Mouse (Mus musculus) heart, adult 2 months (tissue): Measurements from ENCODE around the gene Mblac2. TPM values are rescaled to one million over a fixed set of nuclear protein-coding genes. Genes with fewer than 3 reads are reported as not detected.

Experiments
- DNase-seq, 2 experiments: peaks; one replicate each; pipeline ENCODE4 v3.0.0; 2021
- H3K27ac ChIP-seq: fragments of 200-600 bp; 2 replicates; pipeline ENCODE4 v1.8.1; 2022
- H3K27me3 ChIP-seq: fragments of 200-500 bp; 2 replicates; pipeline ENCODE4 v1.6.1; 2012; ENCODE audit warnings: mild to moderate bottlenecking, low read length, inconsistent platforms, mixed read lengths; ENCODE audit not compliant: control insufficient read depth, insufficient read depth
- H3K36me3 ChIP-seq: fragments of 200-500 bp; 2 replicates; pipeline ENCODE4 v1.6.1; 2012; ENCODE audit warnings: low read length, inconsistent platforms; ENCODE audit not compliant: control insufficient read depth, insufficient read depth
- H3K4me1 ChIP-seq: fragments of 200-500 bp; 2 replicates; pipeline ENCODE4 v1.6.1; 2011; ENCODE audit warnings: low read length; ENCODE audit not compliant: control insufficient read depth, insufficient read depth
- H3K4me3 ChIP-seq: fragments of 200-600 bp; 2 replicates; pipeline ENCODE4 v1.8.1; 2022
- H3K79me2 ChIP-seq: fragments of 200-500 bp; replicated peaks from 2 replicates; pipeline ENCODE4 v1.6.1; 2012; ENCODE audit warnings: mild to moderate bottlenecking, inconsistent platforms, low read length, moderate library complexity, mixed read lengths; ENCODE audit not compliant: control insufficient read depth, insufficient read depth
- H3K9ac ChIP-seq: fragments of 200-500 bp; 2 replicates; pipeline ENCODE4 v1.6.1; 2012; ENCODE audit warnings: low read depth, mild to moderate bottlenecking, control low read depth, inconsistent platforms, low read length, mixed read lengths
- CTCF ChIP-seq: fragments of 200-600 bp; IDR thresholded peaks from 2 replicates; pipeline ENCODE4 v1.8.1; 2022; ENCODE audit warnings: antibody characterized with exemption, mild to moderate bottlenecking, moderate library complexity
- EP300 ChIP-seq: fragments of 200-500 bp; IDR thresholded peaks from 2 replicates; pipeline ENCODE4 v1.6.1; 2011; ENCODE audit warnings: low read depth, low read length, control low read depth; ENCODE audit not compliant: insufficient read depth
- POLR2A ChIP-seq: fragments of 200-500 bp; IDR thresholded peaks from 2 replicates; pipeline ENCODE4 v1.6.1; 2011; ENCODE audit warnings: mild to moderate bottlenecking, low read depth, low read length, control low read depth; ENCODE audit not compliant: insufficient read depth
- WGBS: fragments of 180-500 bp; shearing (Covaris S2); methylation state at CpG from one replicate; pipeline ENCODE4 v1.1.7; 2018; 5-methylcytosine and 5-hydroxymethylcytosine counted together
- intact Hi-C: fragments of 180-260 bp; cut with DNase I; formaldehyde crosslinking; loops from one replicate; pipeline ENCODE4 v1.15.1; 2025
- polyA plus RNA-seq: library from polyadenylated mRNA; depleted of rRNA; stranded (reverse); fragments of >200 nt; gene quantifications from 2 replicates; pipeline ENCODE4 v1.2.3, GENCODE M21; 2012
- total RNA-seq, 2 experiments: library from RNA; stranded (reverse); gene quantifications; 2 replicates each; pipeline ENCODE4 v1.2.3; 2021

Gene Mblac2
- total and polyA plus RNA-seq, 3 experiments, result 2.5 to 5.9 (median 5.1) TPM

GRCm38 (mm10) chr13:81683107-81683506 is 28.0 kb upstream of the Mblac2 start:
- Histone ChIP-seq H3K36me3 (no peaks in the 10 kb centered on the region), H3K79me2 (no peaks in the 10 kb centered on the region), H3K4me1 (no peaks in the 10 kb centered on the region)

GRCm38 (mm10) chr13:81684258-81684657 is 26.9 kb upstream of the Mblac2 start:
- Histone ChIP-seq H3K27me3 (no peaks in the 10 kb centered on the region), H3K4me1 (no peaks in the 10 kb centered on the region), H3K36me3 (no peaks in the 10 kb centered on the region), H3K27ac (no peak overlapping the region), H3K4me3 (no peak overlapping the region), H3K79me2 (no peaks in the 10 kb centered on the region), H3K9ac (no peak overlapping the region)
- TF ChIP-seq EP300 (no peak), POLR2A (no peak), CTCF (no peak)
- intact Hi-C loops, result no loop called here
- no peak for DNase-seq
- 65% methylated on average over 5 of the region's 5 CpGs for WGBS

More at GRCm38 (mm10) chr13:81683107-81683506, 28.0 kb upstream of the Mblac2 start:
- TF ChIP-seq EP300 (no peak), CTCF (no peak), POLR2A (no peak)
- DNase-seq, result no peak
- Histone ChIP-seq H3K4me3 (no peak overlapping the region), H3K9ac (no peak overlapping the region), H3K27ac (no peak overlapping the region), H3K27me3 (no peaks in the 10 kb centered on the region)
- intact Hi-C loops, result no loop called here
- 97% methylated on average over 3 of the region's 3 CpGs for WGBS

- DNase-seq, result no peak
- no peak overlapping the region for H3K4me3 ChIP-seq
- H3K79me2 ChIP-seq, result no peaks in the 10 kb centered on the region
- no peaks in the 10 kb centered on the region for H3K4me1 ChIP-seq
- TF ChIP-seq CTCF (no peak), POLR2A (no peak), EP300 (no peak)
- H3K27ac ChIP-seq, result no peak overlapping the region
- H3K9ac ChIP-seq, result no peak overlapping the region
- H3K36me3 ChIP-seq, result no peaks in the 10 kb centered on the region
- intact Hi-C loops, result no loop called here
- 68% methylated on average over 3 of the region's 3 CpGs for WGBS
- no peaks in the 10 kb centered on the region for H3K27me3 ChIP-seq
These were observed 26.3 kb upstream of the Mblac2 start for GRCm38 (mm10) chr13:81684884-81685283.

- Histone ChIP-seq H3K4me3 (no peak overlapping the region), H3K27ac (no peak overlapping the region), H3K4me1 (peaks cover 2% of the 10 kb centered on the region; the same call in 1 of the 2 replicates), H3K27me3 (no peaks in the 10 kb centered on the region), H3K79me2 (no peaks in the 10 kb centered on the region), H3K9ac (no peak overlapping the region), H3K36me3 (no peaks in the 10 kb centered on the region; the same call in 1 of the 2 replicates)
- intact Hi-C loops, result no loop called here
- no peak for DNase-seq
- WGBS, result 87% methylated on average over 3 of the region's 3 CpGs
- no peak for TF ChIP-seq CTCF
- TF ChIP-seq EP300, result no peak
- TF ChIP-seq POLR2A, result no peak
These were observed 21.6 kb upstream of the Mblac2 start for GRCm38 (mm10) chr13:81689587-81689986.

- Histone ChIP-seq H3K79me2 (no peaks in the 10 kb centered on the region), H3K9ac (no peak overlapping the region), H3K4me3 (no peak overlapping the region), H3K27ac (peak overlapping the region; percentile 62), H3K27me3 (no peaks in the 10 kb centered on the region), H3K36me3 (no peaks in the 10 kb centered on the region; the same call in 1 of the 2 replicates), H3K4me1 (peaks cover 2% of the 10 kb centered on the region; the same call in 1 of the 2 replicates)
- DNase-seq, result peak in 1 of 2 experiments; percentile 44
- intact Hi-C loops, result no loop called here
- TF ChIP-seq POLR2A, result no peak
- TF ChIP-seq CTCF, result no peak
- TF ChIP-seq EP300, result no peak
- WGBS, result 39% methylated on average over 10 of the region's 10 CpGs
These were observed 20.7 kb upstream of the Mblac2 start for GRCm38 (mm10) chr13:81690477-81690876.

- 46% methylated on average over 9 of the region's 9 CpGs for WGBS
- Histone ChIP-seq H3K36me3 (no peaks in the 10 kb centered on the region; the same call in 1 of the 2 replicates), H3K9ac (no peak overlapping the region), H3K79me2 (no peaks in the 10 kb centered on the region), H3K27ac (peak overlapping the region; percentile 64), H3K4me1 (peaks cover 2% of the 10 kb centered on the region; the same call in 1 of the 2 replicates), H3K27me3 (no peaks in the 10 kb centered on the region), H3K4me3 (no peak overlapping the region)
- no peak for TF ChIP-seq CTCF
- no peak for TF ChIP-seq POLR2A
- TF ChIP-seq EP300, result no peak
- intact Hi-C loops, result no loop called here
- peak; percentile 29 to 30 for DNase-seq
These were observed 19.5 kb upstream of the Mblac2 start for GRCm38 (mm10) chr13:81691606-81692005.
